Mouse (Mus musculus) small intestine, adult 2 months (tissue): Measurements from ENCODE around the gene Gatm.

Experiments used
- CTCF ChIP-seq: fragments of 200-500 bp; IDR thresholded peaks from 2 replicates; pipeline ENCODE4 v1.5.1; 2012; ENCODE audit warnings: low read depth, mild to moderate bottlenecking, control low read depth, inconsistent platforms, low read length, moderate library complexity, mixed read lengths; ENCODE audit not compliant: insufficient replicate concordance, insufficient read length; ENCODE audit errors: extremely low read depth
- POLR2A ChIP-seq: fragments of 200-500 bp; IDR thresholded peaks from 2 replicates; pipeline ENCODE4 v1.6.1; 2012; ENCODE audit warnings: low read depth, mild to moderate bottlenecking, control low read depth, inconsistent platforms, low read length, moderate library complexity

DNA sequence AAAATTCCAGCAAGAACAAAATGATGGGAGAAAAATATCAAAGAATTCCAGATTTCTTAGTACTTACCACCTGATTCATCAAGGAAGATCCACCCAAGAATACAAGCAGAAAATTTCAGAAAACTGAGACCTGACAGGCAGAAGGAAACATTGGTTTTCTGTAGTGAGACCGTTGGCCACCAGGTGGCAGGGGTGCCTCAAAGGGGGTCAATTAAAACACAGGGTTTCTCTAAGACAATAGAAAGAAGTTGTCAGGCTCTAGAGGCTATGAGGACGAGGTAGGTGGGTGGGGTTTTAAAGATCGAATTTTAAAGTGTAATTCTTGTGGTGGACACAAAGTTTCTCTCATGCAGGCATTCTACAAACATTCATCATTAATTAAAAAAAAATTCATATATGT lies 41.7 kb downstream of the Gatm start:
- TF ChIP-seq POLR2A (no peak), CTCF (peak; percentile 72; the same call in 1 of the 2 replicates)
